Mouse (Mus musculus): ENCODE data around the gene Romo1. TPM values are rescaled to one million over a fixed set of nuclear protein-coding genes. Genes with fewer than 3 reads are reported as not detected.
"Not testable (repeated sequence)": the region's sequence is repeated elsewhere in the genome, so short reads cannot be mapped to it uniquely, and the experiment has no call there.

Romo1 gene
- polyA plus RNA-seq, 1 experiment from 2014 or later = 386 TPM

GRCm38 (mm10) chr2:156189241-156189640 is 45.4 kb downstream of the Romo1 start:
- H3K4me1 ChIP-seq (replicated peaks; ENCODE audit: control insufficient read depth, insufficient read depth, low read length); H3K36me3 ChIP-seq (ENCODE audit: control insufficient read depth, insufficient read depth, low read length); H3K27me3 ChIP-seq (ENCODE audit: control insufficient read depth, insufficient read depth, low read length); DNase-seq (ENCODE audit: low spot score); H3K27ac ChIP-seq (ENCODE audit: low read depth, low read length); H3K4me2 ChIP-seq (replicated peaks; ENCODE audit: low read depth, low read length); ATAC-seq (ENCODE audit: low FRiP score); H3K9ac ChIP-seq (ENCODE audit: low read depth, low read length); H3K9me3 ChIP-seq (ENCODE audit: control insufficient read depth, low read length); H3K4me3 ChIP-seq (ENCODE audit: low read depth, low read length): not testable (repeated sequence)
- 92% methylated on average over 7 of the region's 7 CpGs for WGBS

- ATAC-seq (ENCODE audit: low FRiP score) = no peak
- H3K4me1 ChIP-seq (replicated peaks; ENCODE audit: control insufficient read depth, insufficient read depth, low read length) = no peaks in the 10 kb centered on the region
- H3K4me3 ChIP-seq (ENCODE audit: low read depth, low read length) = no peak overlapping the region
- DNase-seq (ENCODE audit: low spot score) = no peak
- no peak overlapping the region for H3K9ac ChIP-seq (ENCODE audit: low read depth, low read length)
- H3K27me3 ChIP-seq (ENCODE audit: control insufficient read depth, insufficient read depth, low read length) = no peaks in the 10 kb centered on the region
- no peaks in the 10 kb centered on the region for H3K9me3 ChIP-seq (ENCODE audit: control insufficient read depth, low read length)
- no peaks in the 10 kb centered on the region for H3K36me3 ChIP-seq (ENCODE audit: control insufficient read depth, insufficient read depth, low read length)
- H3K27ac ChIP-seq (ENCODE audit: low read depth, low read length) = no peak overlapping the region
- no peak overlapping the region for H3K4me2 ChIP-seq (replicated peaks; ENCODE audit: low read depth, low read length)
- 87% methylated on average over 14 of the region's 14 CpGs for WGBS
Measured at GRCm38 (mm10) chr2:156190004-156190896, 46.4 kb downstream of the Romo1 start.

- H3K27me3 ChIP-seq (ENCODE audit: control insufficient read depth, insufficient read depth, low read length) = no peaks in the 10 kb centered on the region
- WGBS = 93% methylated on average over 2 of the region's 2 CpGs
- H3K27ac ChIP-seq (ENCODE audit: low read depth, low read length) = no peak overlapping the region
- H3K36me3 ChIP-seq (ENCODE audit: control insufficient read depth, insufficient read depth, low read length) = no peaks in the 10 kb centered on the region
- no peak overlapping the region for H3K4me2 ChIP-seq (replicated peaks; ENCODE audit: low read depth, low read length)
- no peaks in the 10 kb centered on the region for H3K9me3 ChIP-seq (ENCODE audit: control insufficient read depth, low read length)
- no peaks in the 10 kb centered on the region for H3K4me1 ChIP-seq (replicated peaks; ENCODE audit: control insufficient read depth, insufficient read depth, low read length)
- no peak overlapping the region for H3K4me3 ChIP-seq (ENCODE audit: low read depth, low read length)
- DNase-seq (ENCODE audit: low spot score) (no peak), ATAC-seq (ENCODE audit: low FRiP score) (no peak)
- H3K9ac ChIP-seq (ENCODE audit: low read depth, low read length) = no peak overlapping the region
Measured at GRCm38 (mm10) chr2:156191540-156191939, 47.7 kb downstream of the Romo1 start.

- H3K4me2 ChIP-seq (replicated peaks; ENCODE audit: low read depth, low read length) = no peak overlapping the region
- no peak for DNase-seq (ENCODE audit: low spot score)
- no peaks in the 10 kb centered on the region for H3K27me3 ChIP-seq (ENCODE audit: control insufficient read depth, insufficient read depth, low read length)
- H3K36me3 ChIP-seq (ENCODE audit: control insufficient read depth, insufficient read depth, low read length) = no peaks in the 10 kb centered on the region
- H3K9ac ChIP-seq (ENCODE audit: low read depth, low read length) = no peak overlapping the region
- H3K27ac ChIP-seq (ENCODE audit: low read depth, low read length) = no peak overlapping the region
- ATAC-seq (ENCODE audit: low FRiP score) = no peak
- no peaks in the 10 kb centered on the region for H3K9me3 ChIP-seq (ENCODE audit: control insufficient read depth, low read length)
- no peaks in the 10 kb centered on the region for H3K4me1 ChIP-seq (replicated peaks; ENCODE audit: control insufficient read depth, insufficient read depth, low read length)
- 72% methylated on average over 2 of the region's 2 CpGs for WGBS
- H3K4me3 ChIP-seq (ENCODE audit: low read depth, low read length) = no peak overlapping the region
Measured at GRCm38 (mm10) chr2:156192068-156192467, 48.2 kb downstream of the Romo1 start.

- ATAC-seq (ENCODE audit: low FRiP score) = no peak
- no peak overlapping the region for H3K27ac ChIP-seq (ENCODE audit: low read depth, low read length)
- H3K4me2 ChIP-seq (replicated peaks; ENCODE audit: low read depth, low read length) = no peak overlapping the region
- no peak for DNase-seq (ENCODE audit: low spot score)
- no peaks in the 10 kb centered on the region for H3K4me1 ChIP-seq (replicated peaks; ENCODE audit: control insufficient read depth, insufficient read depth, low read length)
- H3K4me3 ChIP-seq (ENCODE audit: low read depth, low read length) = no peak overlapping the region
- no peak overlapping the region for H3K9ac ChIP-seq (ENCODE audit: low read depth, low read length)
- H3K36me3 ChIP-seq (ENCODE audit: control insufficient read depth, insufficient read depth, low read length) = no peaks in the 10 kb centered on the region
- no peaks in the 10 kb centered on the region for H3K9me3 ChIP-seq (ENCODE audit: control insufficient read depth, low read length)
- no peaks in the 10 kb centered on the region for H3K27me3 ChIP-seq (ENCODE audit: control insufficient read depth, insufficient read depth, low read length)
- 88% methylated on average over 3 of the region's 3 CpGs for WGBS
Measured at GRCm38 (mm10) chr2:156193066-156193862, 49.4 kb downstream of the Romo1 start.

GRCm38 (mm10) chr2:156194571-156194970 is 50.7 kb downstream of the Romo1 start:
- Histone ChIP-seq H3K27ac (ENCODE audit: low read depth, low read length) (no peak overlapping the region), H3K9ac (ENCODE audit: low read depth, low read length) (no peak overlapping the region), H3K36me3 (ENCODE audit: control insufficient read depth, insufficient read depth, low read length) (no peaks in the 10 kb centered on the region), H3K27me3 (ENCODE audit: control insufficient read depth, insufficient read depth, low read length) (no peaks in the 10 kb centered on the region), H3K4me2 (replicated peaks; ENCODE audit: low read depth, low read length) (no peak overlapping the region), H3K4me1 (replicated peaks; ENCODE audit: control insufficient read depth, insufficient read depth, low read length) (no peaks in the 10 kb centered on the region), H3K4me3 (ENCODE audit: low read depth, low read length) (no peak overlapping the region), H3K9me3 (ENCODE audit: control insufficient read depth, low read length) (no peaks in the 10 kb centered on the region)
- ATAC-seq (ENCODE audit: low FRiP score) = no peak
- no peak for DNase-seq (ENCODE audit: low spot score)

Other genes with a start within 250 kb of the Romo1 start
- 69.6 and 80.8 TPM in 2 replicates for gene Uqcc1, start 213.7 kb upstream of the Romo1 start, polyA plus RNA-seq (2014; fragmentation: Nextera tagmentation; extraction: Ambion mirVana)
- not detected in 2 replicates for gene Gm15557, start 203.3 kb upstream of the Romo1 start, polyA plus RNA-seq (2014; fragmentation: Nextera tagmentation; extraction: Ambion mirVana)
- gene Gdf5, start 198.7 kb upstream of the Romo1 start, polyA plus RNA-seq (2014; fragmentation: Nextera tagmentation; extraction: Ambion mirVana) = 1.3 and 1.4 TPM in 2 replicates
- gene Cep250, start 187.6 kb upstream of the Romo1 start, polyA plus RNA-seq (2014; fragmentation: Nextera tagmentation; extraction: Ambion mirVana) = 14.9 and 23.3 TPM in 2 replicates
- 1.4 and 2.5 TPM in 2 replicates for gene 6430550D23Rik, start 136.1 kb upstream of the Romo1 start, polyA plus RNA-seq (2014; fragmentation: Nextera tagmentation; extraction: Ambion mirVana)
- 238 and 243 TPM in 2 replicates for gene Ergic3, start 136.0 kb upstream of the Romo1 start, polyA plus RNA-seq (2014; fragmentation: Nextera tagmentation; extraction: Ambion mirVana)
- not detected in 2 replicates for gene Fer1l4, start 91.1 kb upstream of the Romo1 start, polyA plus RNA-seq (2014; fragmentation: Nextera tagmentation; extraction: Ambion mirVana)
- gene Spag4, start 78.9 kb upstream of the Romo1 start, polyA plus RNA-seq (2014; fragmentation: Nextera tagmentation; extraction: Ambion mirVana) = 3.9 and 4.8 TPM in 2 replicates
- gene Cpne1, start 32.1 kb upstream of the Romo1 start, polyA plus RNA-seq (2014; fragmentation: Nextera tagmentation; extraction: Ambion mirVana) = 45.1 and 46.1 TPM in 2 replicates
- 38.4 and 41.6 TPM in 2 replicates for gene Rbm12, start 32.1 kb upstream of the Romo1 start, polyA plus RNA-seq (2014; fragmentation: Nextera tagmentation; extraction: Ambion mirVana)
- gene Gm28036, start 16.9 kb upstream of the Romo1 start, polyA plus RNA-seq (2014; fragmentation: Nextera tagmentation; extraction: Ambion mirVana) = 19.7 and 20.1 TPM in 2 replicates
- gene Nfs1, start 147 bp downstream of the Romo1 start, polyA plus RNA-seq (2014; fragmentation: Nextera tagmentation; extraction: Ambion mirVana) = 37.1 and 37.7 TPM in 2 replicates
- 639 and 715 TPM in 2 replicates for gene Rbm39, start 36.2 kb downstream of the Romo1 start, polyA plus RNA-seq (2014; fragmentation: Nextera tagmentation; extraction: Ambion mirVana)
- gene Phf20, start 52.4 kb downstream of the Romo1 start, polyA plus RNA-seq (2014; fragmentation: Nextera tagmentation; extraction: Ambion mirVana) = 80.9 and 104 TPM in 2 replicates
- gene Cnbd2, start 168.3 kb downstream of the Romo1 start, polyA plus RNA-seq (2014; fragmentation: Nextera tagmentation; extraction: Ambion mirVana) = 4.4 and 4.6 TPM in 2 replicates
- gene Scand1, start 168.7 kb downstream of the Romo1 start, polyA plus RNA-seq (2014; fragmentation: Nextera tagmentation; extraction: Ambion mirVana) = 81.9 and 87.2 TPM in 2 replicates

Measured in hindbrain, embryonic 11.5 days (tissue).